Mouse (Mus musculus) hindbrain, embryonic 11.5 days (tissue): Measurements from ENCODE around the gene Gm36176. TPM values are rescaled to one million over a fixed set of nuclear protein-coding genes. Genes with fewer than 3 reads are reported as not detected.
"Not testable (repeated sequence)": the region's sequence is repeated elsewhere in the genome, so short reads cannot be mapped to it uniquely, and the experiment has no call there.

Experiments used
- ATAC-seq: fragments of 200-750 bp; cut with Nextera tagmentation; 2 replicates; pipeline ENCODE4 v1.8.0; 2017; ENCODE audit warnings: mild to moderate bottlenecking, moderate TSS enrichment, moderate library complexity; ENCODE audit not compliant: low FRiP score
- DNase-seq: peaks from one replicate; pipeline ENCODE4 v3.0.0-alpha.2; 2015; ENCODE audit warnings: low spot score
- H3K27ac ChIP-seq: fragments of 300-500 bp; sonication (generic); 2 replicates; pipeline ENCODE4 v1.5.1; 2014; ENCODE audit warnings: mild to moderate bottlenecking, low read depth, low read length
- H3K27me3 ChIP-seq: fragments of 300-500 bp; sonication (generic); 2 replicates; pipeline ENCODE4 v1.6.1; 2014; ENCODE audit warnings: mild to moderate bottlenecking, low read length, moderate library complexity, mixed read lengths; ENCODE audit not compliant: control insufficient read depth, insufficient read depth
- H3K36me3 ChIP-seq: fragments of 300-500 bp; sonication (generic); 2 replicates; pipeline ENCODE4 v1.6.1; 2014; ENCODE audit warnings: mild to moderate bottlenecking, low read length, moderate library complexity, mixed read lengths; ENCODE audit not compliant: control insufficient read depth, insufficient read depth
- H3K4me1 ChIP-seq: fragments of 300-500 bp; sonication (generic); replicated peaks from 2 replicates; pipeline ENCODE4 v1.6.1; 2014; ENCODE audit warnings: low read length, mixed read lengths; ENCODE audit not compliant: control insufficient read depth, insufficient read depth
- H3K4me2 ChIP-seq: fragments of 300-500 bp; sonication (generic); replicated peaks from 2 replicates; pipeline ENCODE4 v1.6.1; 2014; ENCODE audit warnings: mild to moderate bottlenecking, low read depth, low read length
- H3K4me3 ChIP-seq: fragments of 300-500 bp; sonication (generic); 2 replicates; pipeline ENCODE4 v1.5.1; 2014; ENCODE audit warnings: low read depth, low read length
- H3K9ac ChIP-seq: fragments of 300-500 bp; sonication (generic); 2 replicates; pipeline ENCODE4 v1.6.1; 2014; ENCODE audit warnings: low read depth, low read length
- H3K9me3 ChIP-seq: fragments of 300-500 bp; sonication (generic); 2 replicates; pipeline ENCODE4 v1.6.1; 2016; ENCODE audit warnings: low read length; ENCODE audit not compliant: control insufficient read depth
- WGBS: fragments of 180-500 bp; shearing (Covaris S2); extraction: QIAGEN DNeasy Blood & Tissue Kit; methylation state at CpG from one replicate; pipeline ENCODE4 v1.1.7; 2014; 5-methylcytosine and 5-hydroxymethylcytosine counted together
- polyA plus RNA-seq: library from polyadenylated mRNA; unstranded; fragments of >200 nt; fragmentation: Nextera tagmentation; extraction: Ambion mirVana; gene quantifications from 2 replicates; pipeline ENCODE4 v1.2.1, GENCODE M21; 2014

The Gm36176 gene
- not detected in 2 replicates for polyA plus RNA-seq

GRCm38 (mm10) chr10:77846503-77846902, at the start of gene Gm36176:
Gene Gm36176 (plus strand): TSS chr10:77846803.
- no peak within 1 kb of the TSS for H3K27ac ChIP-seq
- H3K9ac ChIP-seq: no peak within 1 kb of the TSS
- H3K36me3 ChIP-seq: no peaks in the 10 kb centered on the region
- H3K4me1 ChIP-seq: no peaks in the 10 kb centered on the region
- peaks cover 3% of the 10 kb centered on the region; the same call in 1 of the 2 replicates for H3K9me3 ChIP-seq
- no peaks in the 10 kb centered on the region for H3K27me3 ChIP-seq
- no peak within 1 kb of the TSS for H3K4me2 ChIP-seq
- H3K4me3 ChIP-seq: no peak within 1 kb of the TSS
- no peak for ATAC-seq
- no peak for DNase-seq
- 61% methylated on average over 3 of the region's 3 CpGs for WGBS

GRCm38 (mm10) chr10:77797677-77798076, 48.9 kb upstream of the Gm36176 start:
- ATAC-seq: no peak
- Histone ChIP-seq H3K4me2 (no peak overlapping the region), H3K9me3 (no peaks in the 10 kb centered on the region), H3K4me1 (no peaks in the 10 kb centered on the region), H3K27ac (0 out of 2 replicates have a peak overlapping the region, but pooled peaks have one; percentile 0), H3K36me3 (no peaks in the 10 kb centered on the region), H3K4me3 (no peak overlapping the region), H3K27me3 (no peaks in the 10 kb centered on the region), H3K9ac (no peak overlapping the region)
- no peak for DNase-seq
- 14% methylated on average over 3 of the region's 3 CpGs for WGBS

GRCm38 (mm10) chr10:77798164-77798920, 48.3 kb upstream of the Gm36176 start:
- not testable (repeated sequence) for H3K4me3 ChIP-seq, H3K9me3 ChIP-seq, H3K27me3 ChIP-seq, H3K9ac ChIP-seq, H3K36me3 ChIP-seq, H3K4me1 ChIP-seq, H3K4me2 ChIP-seq, DNase-seq
- peak; percentile 17; the same call in 1 of the 2 replicates for ATAC-seq
- 39% methylated on average over 2 of the region's 3 CpGs for WGBS
- H3K27ac ChIP-seq: 0 out of 2 replicates have a peak overlapping the region, but pooled peaks have one; percentile 9

GRCm38 (mm10) chr10:77798921-77799508, 47.6 kb upstream of the Gm36176 start, which contains the start of gene Gm19668:
Gene Gm19668 (minus strand): TSS chr10:77799133.
- Histone ChIP-seq H3K27ac (0 out of 2 replicates have a peak within 1 kb of the TSS, but pooled peaks have one; percentile 9), H3K4me2 (no peak within 1 kb of the TSS), H3K4me1 (no peaks in the 10 kb centered on the region), H3K27me3 (no peaks in the 10 kb centered on the region), H3K9me3 (no peaks in the 10 kb centered on the region), H3K4me3 (no peak within 1 kb of the TSS), H3K36me3 (no peaks in the 10 kb centered on the region), H3K9ac (no peak within 1 kb of the TSS)
- WGBS: 56% methylated on average over 8 of the region's 8 CpGs
- DNase-seq (no peak), ATAC-seq (no peak)

DNA sequence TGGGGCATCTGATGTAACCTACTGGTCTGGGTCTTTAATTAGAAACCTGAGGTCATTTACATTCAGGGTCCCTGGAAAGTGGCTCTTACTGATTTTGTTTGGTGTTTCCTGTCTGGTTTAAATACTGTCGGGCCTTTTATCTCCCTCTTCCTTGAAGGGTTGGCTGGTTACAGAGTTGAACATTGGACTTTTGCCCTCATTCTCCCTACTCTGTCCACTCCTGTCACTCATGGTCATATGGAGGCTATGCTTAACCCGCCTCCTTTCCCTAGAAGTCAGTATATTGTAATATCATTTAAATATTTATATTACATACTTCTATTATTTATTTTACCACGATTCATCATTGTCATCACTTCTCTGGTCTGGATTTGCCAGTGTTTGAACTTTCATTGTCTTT, 42.5 kb upstream of the Gm36176 start:
- H3K9me3 ChIP-seq: no peaks in the 10 kb centered on the region
- H3K4me3 ChIP-seq: no peak overlapping the region
- H3K36me3 ChIP-seq: no peaks in the 10 kb centered on the region
- no peaks in the 10 kb centered on the region for H3K4me1 ChIP-seq
- DNase-seq (no peak), ATAC-seq (no peak)
- WGBS: 89% methylated on average over 3 of the region's 3 CpGs
- no peak overlapping the region for H3K4me2 ChIP-seq
- H3K27ac ChIP-seq: no peak overlapping the region
- H3K27me3 ChIP-seq: no peaks in the 10 kb centered on the region
- no peak overlapping the region for H3K9ac ChIP-seq

- H3K9ac ChIP-seq: no peak within 1 kb of the TSS
- H3K36me3 ChIP-seq: no peaks in the 10 kb centered on the region
- H3K27ac ChIP-seq: no peak within 1 kb of the TSS
- 77% methylated on average over 5 of the region's 5 CpGs for WGBS
- no peaks in the 10 kb centered on the region for H3K9me3 ChIP-seq
- ATAC-seq (no peak), DNase-seq (no peak)
- no peaks in the 10 kb centered on the region for H3K27me3 ChIP-seq
- H3K4me2 ChIP-seq: no peak within 1 kb of the TSS
- no peaks in the 10 kb centered on the region for H3K4me1 ChIP-seq
- no peak within 1 kb of the TSS for H3K4me3 ChIP-seq
Measured at GRCm38 (mm10) chr10:77811743-77812142, 34.9 kb upstream of the Gm36176 start, which contains the start of gene Gm9507. Gene Gm9507 (minus strand): TSS chr10:77811843.

DNA sequence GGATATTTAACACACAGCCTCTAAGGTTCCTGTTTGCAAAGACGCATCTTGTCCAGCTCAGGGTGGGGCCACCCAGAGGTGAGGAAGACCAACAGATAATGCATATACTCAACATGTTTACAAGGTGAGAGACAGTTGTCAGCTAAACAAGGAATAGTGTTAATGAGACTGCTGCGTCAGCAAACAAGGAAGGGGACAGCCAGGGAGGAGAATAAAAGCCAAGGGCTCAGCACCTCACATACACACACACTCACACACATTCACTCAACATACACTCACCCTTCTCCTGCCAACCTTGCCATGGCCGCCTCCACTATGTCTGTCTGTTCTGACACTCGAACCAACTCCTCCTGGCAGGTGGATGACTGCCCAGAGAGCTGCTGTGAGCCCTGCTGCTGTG, 32.2 kb upstream of the Gm36176 start, which contains the start of gene Gm2696:
Gm2696 (plus strand) TSS at position 301 of the 400 bp plus-strand sequence.
- H3K27me3 ChIP-seq: no peaks in the 10 kb centered on the region
- H3K9ac ChIP-seq: no peak within 1 kb of the TSS
- no peak within 1 kb of the TSS for H3K4me3 ChIP-seq
- 37% methylated on average over 4 of the region's 4 CpGs for WGBS
- H3K36me3 ChIP-seq: no peaks in the 10 kb centered on the region
- H3K4me2 ChIP-seq: no peak within 1 kb of the TSS
- no peaks in the 10 kb centered on the region for H3K9me3 ChIP-seq
- H3K4me1 ChIP-seq: no peaks in the 10 kb centered on the region
- no peak for ATAC-seq
- no peak within 1 kb of the TSS for H3K27ac ChIP-seq
- DNase-seq: no peak

DNA sequence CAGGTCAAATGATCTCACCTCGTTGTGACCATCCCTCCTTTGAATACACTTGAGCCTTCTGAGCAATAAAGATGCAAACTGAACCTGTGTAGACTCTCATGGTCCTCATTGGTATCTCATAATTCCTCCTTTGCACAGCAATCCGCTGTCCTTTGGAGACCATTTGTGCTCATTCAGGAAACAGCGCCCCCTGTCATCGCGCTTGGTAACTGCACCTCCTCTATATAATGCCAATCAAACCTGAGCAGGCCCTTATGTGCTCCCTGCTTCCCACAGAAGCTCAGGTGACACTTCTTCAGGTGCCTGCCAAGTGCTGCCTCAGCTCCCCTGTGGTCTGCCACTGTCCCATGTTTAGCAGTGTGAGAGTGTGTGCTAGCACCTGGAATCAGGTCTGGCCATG, 31.1 kb upstream of the Gm36176 start:
- Histone ChIP-seq H3K9me3 (no peaks in the 10 kb centered on the region), H3K27me3 (no peaks in the 10 kb centered on the region), H3K4me1 (no peaks in the 10 kb centered on the region), H3K4me2 (no peak overlapping the region), H3K9ac (no peak overlapping the region), H3K36me3 (no peaks in the 10 kb centered on the region), H3K27ac (no peak overlapping the region), H3K4me3 (no peak overlapping the region)
- ATAC-seq (no peak), DNase-seq (peak; percentile 58)
- 26% methylated on average over 5 of the region's 5 CpGs for WGBS
